Mouse (Mus musculus) ES-E14 (cell line): ENCODE data around the gene Neu2.

Source experiments
- CHD2 ChIP-seq: IDR thresholded peaks from 2 replicates; pipeline ENCODE4 v1.6.1; 2014; ENCODE audit warnings: mild to moderate bottlenecking, low read depth, low read length, inconsistent platforms
- HCFC1 ChIP-seq: IDR thresholded peaks from 2 replicates; pipeline ENCODE4 v1.6.1; 2012; ENCODE audit warnings: low read length, inconsistent platforms, borderline replicate concordance; ENCODE audit not compliant: insufficient read depth
- MAFK ChIP-seq: IDR thresholded peaks from 2 replicates; pipeline ENCODE4 v1.6.1; 2014; ENCODE audit warnings: mild to moderate bottlenecking, low read depth, low read length, inconsistent platforms; ENCODE audit not compliant: insufficient read depth
- ZC3H11A ChIP-seq: IDR thresholded peaks from 2 replicates; pipeline ENCODE4 v1.6.1; 2012; ENCODE audit warnings: low read depth, mild to moderate bottlenecking, inconsistent platforms, low read length, borderline replicate concordance
- ZNF384 ChIP-seq: IDR thresholded peaks from 2 replicates; pipeline ENCODE4 v1.6.1; 2012; ENCODE audit warnings: low read depth, low read length, inconsistent platforms

- no peak for TF ChIP-seq MAFK
- no peak for TF ChIP-seq HCFC1
- no peak for TF ChIP-seq ZNF384
- TF ChIP-seq ZC3H11A: no peak
- no peak for TF ChIP-seq CHD2
Measured at GRCm38 (mm10) chr1:87639724-87640123, 130.0 kb downstream of the Neu2 start.
